Mouse (Mus musculus) myocyte (in vitro differentiated cells): ENCODE measurements at regions not wholly inside any gene's neighbourhood (a gene's known extent, or its start where the extent isn't known, plus 50 kb on each side); places are given as distances from the start of the nearest gene placed in this dataset.

Experiments used
- H3K27me3 ChIP-seq: one replicate; pipeline ENCODE4 v1.6.1; 2011; ENCODE audit not compliant: control insufficient read depth, insufficient read depth, insufficient read length
- H3K36me3 ChIP-seq: one replicate; pipeline ENCODE4 v1.6.1; 2011; ENCODE audit not compliant: control insufficient read depth, insufficient read depth
- H3K4me2 ChIP-seq: one replicate; pipeline ENCODE4 v1.6.1; 2011; ENCODE audit warnings: low read depth, control low read depth
- H3K4me3 ChIP-seq: one replicate; pipeline ENCODE4 v1.5.1; 2011; ENCODE audit warnings: mild to moderate bottlenecking, control low read depth, moderate library complexity
- H3K79me2 ChIP-seq: one replicate; pipeline ENCODE4 v1.6.1; 2011; ENCODE audit not compliant: control insufficient read depth, insufficient read depth
- H3ac ChIP-seq: one replicate; pipeline ENCODE4 v1.6.1; 2011; ENCODE audit not compliant: control insufficient read depth, insufficient read length
- CEBPB ChIP-seq: IDR thresholded peaks from 2 replicates; pipeline ENCODE4 v1.6.1; 2011; ENCODE audit warnings: mild to moderate bottlenecking, moderate library complexity; ENCODE audit not compliant: poor library complexity, insufficient read depth, severe bottlenecking
- E2F4 ChIP-seq: IDR thresholded peaks from one replicate; pipeline ENCODE4 v1.6.1; 2011; ENCODE audit warnings: mild to moderate bottlenecking, control low read depth, moderate library complexity; ENCODE audit not compliant: insufficient read depth
- MAX ChIP-seq: IDR thresholded peaks from one replicate; pipeline ENCODE4 v1.6.1; 2011; ENCODE audit warnings: low read depth, mild to moderate bottlenecking, control low read depth
- MYOD1 ChIP-seq, 3 experiments: IDR thresholded peaks; one replicate each; pipeline ENCODE4 v1.6.1; 2011; ENCODE audit warnings: control low read depth in 2 of 3, low read depth in 2 of 3, mild to moderate bottlenecking in 2 of 3, moderate library complexity in 1 of 3; ENCODE audit not compliant: insufficient read length in 2 of 3, control insufficient read depth in 1 of 3
- MYOG ChIP-seq, 3 experiments: IDR thresholded peaks; one replicate each; pipeline ENCODE4 v1.6.1; 2011; ENCODE audit warnings: control low read depth in 2 of 3, low read depth in 2 of 3, mild to moderate bottlenecking in 2 of 3; ENCODE audit not compliant: insufficient read length in 2 of 3, control insufficient read depth in 1 of 3, insufficient read depth in 1 of 3
- POLR2A ChIP-seq: IDR thresholded peaks from one replicate; pipeline ENCODE4 v1.6.1; 2011; ENCODE audit warnings: low read depth, mild to moderate bottlenecking, control low read depth, moderate library complexity; ENCODE audit not compliant: insufficient read length
- POLR2AphosphoS2 ChIP-seq: IDR thresholded peaks from one replicate; pipeline ENCODE4 v1.6.1; 2011; ENCODE audit warnings: low read depth, control low read depth; ENCODE audit not compliant: insufficient read length
- REST ChIP-seq: IDR thresholded peaks from one replicate; pipeline ENCODE4 v1.6.1; 2011; ENCODE audit warnings: mild to moderate bottlenecking, control low read depth, moderate library complexity; ENCODE audit not compliant: insufficient read depth, insufficient read length
- SRF ChIP-seq: IDR thresholded peaks from one replicate; pipeline ENCODE4 v1.6.1; 2011; ENCODE audit warnings: low read depth; ENCODE audit not compliant: control insufficient read depth, insufficient read length
- TCF12 ChIP-seq: IDR thresholded peaks from one replicate; pipeline ENCODE4 v1.6.1; 2011; ENCODE audit warnings: mild to moderate bottlenecking, control low read depth; ENCODE audit not compliant: poor library complexity, insufficient read depth, severe bottlenecking
- TCF3 ChIP-seq: IDR thresholded peaks from one replicate; pipeline ENCODE4 v1.6.1; 2011; ENCODE audit warnings: low read depth, control low read depth; ENCODE audit not compliant: insufficient read length
- USF1 ChIP-seq: IDR thresholded peaks from one replicate; pipeline ENCODE4 v1.6.1; 2011; ENCODE audit warnings: low read depth, mild to moderate bottlenecking, control low read depth, moderate library complexity

DNA sequence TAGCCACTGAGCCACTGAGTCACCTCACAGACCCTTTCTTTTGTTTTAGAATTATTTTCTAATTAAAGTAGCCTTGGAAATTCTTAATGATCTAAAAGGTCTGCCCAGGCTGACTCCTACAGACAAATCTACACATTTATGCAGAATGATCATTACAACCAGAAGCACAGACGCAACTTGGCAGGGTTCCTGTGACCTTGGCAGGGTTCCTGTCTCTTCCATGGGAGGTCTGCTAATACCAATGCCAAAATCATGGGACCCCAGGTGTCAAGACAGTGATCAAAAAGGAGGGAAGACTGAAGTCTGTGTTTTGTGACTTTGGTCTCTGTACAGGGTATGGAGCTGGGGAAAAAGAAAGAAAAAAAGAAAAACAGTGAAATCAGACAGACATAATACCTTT, 168.7 kb upstream of the Veph1 start:
- no peaks in the 10 kb centered on the region for H3K27me3 ChIP-seq
- H3K4me2 ChIP-seq: no peak overlapping the region
- no peaks in the 10 kb centered on the region for H3K79me2 ChIP-seq
- no peak overlapping the region for H3ac ChIP-seq
- no peaks in the 10 kb centered on the region for H3K36me3 ChIP-seq
- TF ChIP-seq POLR2A (no peak), SRF (no peak), TCF3 (no peak), TCF12 (no peak), MAX (no peak), MYOD1 (IDR thresholded peaks at IDR 0.05; ENCODE audit: control insufficient read depth in 1 of 3, insufficient read length in 2 of 3, low read depth in 2 of 3) (no peak), POLR2AphosphoS2 (no peak), E2F4 (no peak)
- H3K4me3 ChIP-seq: no peak overlapping the region

DNA sequence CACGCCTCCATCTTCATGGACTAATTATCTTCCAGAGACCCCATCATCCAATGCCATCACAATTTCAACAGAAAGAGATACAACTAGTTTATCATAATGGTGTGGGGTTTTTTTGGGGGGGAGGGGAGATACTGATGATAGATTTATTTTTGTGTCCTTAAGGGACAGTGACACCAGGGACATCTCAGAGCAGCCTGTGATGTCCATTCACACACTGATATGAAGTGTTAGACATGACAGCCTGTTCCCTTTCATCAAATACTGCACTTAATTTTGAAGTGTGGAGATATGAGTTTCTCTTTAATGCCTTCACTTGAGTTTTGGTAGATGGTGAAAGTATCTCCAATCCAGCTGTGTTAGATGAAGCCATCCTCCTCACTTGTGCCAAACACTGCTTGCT, 165.7 kb upstream of the Veph1 start:
- Histone ChIP-seq H3K4me3 (no peak overlapping the region), H3K4me2 (no peak overlapping the region), H3ac (no peak overlapping the region), H3K36me3 (no peaks in the 10 kb centered on the region), H3K27me3 (no peaks in the 10 kb centered on the region), H3K79me2 (no peaks in the 10 kb centered on the region)
- TF ChIP-seq POLR2AphosphoS2 (no peak), POLR2A (no peak), CEBPB (no peak), REST (no peak), MYOD1 (IDR thresholded peaks at IDR 0.05; ENCODE audit: control insufficient read depth in 1 of 3, insufficient read length in 2 of 3, low read depth in 2 of 3) (no peak), TCF12 (no peak), SRF (no peak), MAX (no peak), TCF3 (no peak)

DNA sequence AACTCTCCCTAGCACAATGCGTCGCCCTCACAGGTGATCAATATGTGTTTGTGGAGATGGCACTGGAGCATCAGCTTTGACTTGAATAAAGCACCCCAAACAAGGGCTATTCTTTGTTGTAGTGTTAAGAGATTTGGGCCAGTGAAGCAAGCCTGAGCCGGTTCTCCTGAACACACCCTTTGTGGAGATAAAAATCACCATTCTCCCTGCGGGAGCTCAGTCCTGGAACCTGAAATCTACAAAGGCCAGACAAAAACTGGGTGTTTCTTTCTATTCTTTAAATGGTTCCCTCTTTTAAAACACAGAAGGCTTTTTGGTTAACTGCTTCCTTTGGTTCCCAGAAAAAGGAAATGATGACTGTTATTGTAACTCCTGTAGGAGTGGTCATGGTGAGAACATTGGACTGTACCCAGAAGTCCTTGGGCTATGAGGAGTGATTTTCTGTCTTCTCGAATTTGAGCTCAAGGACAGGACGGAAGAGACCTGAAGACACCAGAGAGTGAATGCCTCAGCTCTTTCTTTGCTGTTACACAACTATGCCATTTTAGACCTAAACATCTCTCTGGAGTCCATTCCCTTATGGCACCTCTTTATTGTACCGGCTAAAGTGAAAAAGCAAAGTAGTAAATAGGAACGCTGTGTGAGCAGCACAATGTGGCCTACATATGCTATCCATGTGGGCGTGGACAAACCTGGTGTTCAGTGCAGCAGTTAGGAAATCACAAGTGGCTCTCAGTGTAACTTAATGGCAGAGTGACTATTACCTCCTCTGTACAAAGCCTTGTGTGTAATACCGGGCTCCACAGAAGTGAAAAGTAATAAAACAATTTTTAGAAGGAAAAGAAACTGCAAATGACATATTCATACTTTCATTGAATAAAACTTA, 149.9 kb upstream of the Veph1 start:
- Histone ChIP-seq H3K4me2 (no peak overlapping the region), H3K36me3 (no peaks in the 10 kb centered on the region), H3ac (no peak overlapping the region), H3K27me3 (no peaks in the 10 kb centered on the region), H3K79me2 (no peaks in the 10 kb centered on the region), H3K4me3 (no peak overlapping the region)
- TF ChIP-seq POLR2AphosphoS2: no peak
- TF ChIP-seq TCF3: no peak
- TF ChIP-seq MAX: no peak
- no peak for TF ChIP-seq E2F4
- no peak for TF ChIP-seq MYOD1 (IDR thresholded peaks at IDR 0.05; ENCODE audit: control insufficient read depth in 1 of 3, insufficient read length in 2 of 3, low read depth in 2 of 3)
- TF ChIP-seq REST: no peak
- no peak for TF ChIP-seq CEBPB
- TF ChIP-seq POLR2A: no peak
- TF ChIP-seq MYOG (IDR thresholded peaks at IDR 0.05; ENCODE audit: control insufficient read depth in 1 of 3, insufficient read depth in 1 of 3, insufficient read length in 2 of 3, low read depth in 2 of 3): no peak
- TF ChIP-seq SRF: no peak
- no peak for TF ChIP-seq TCF12
- no peak for TF ChIP-seq USF1

DNA sequence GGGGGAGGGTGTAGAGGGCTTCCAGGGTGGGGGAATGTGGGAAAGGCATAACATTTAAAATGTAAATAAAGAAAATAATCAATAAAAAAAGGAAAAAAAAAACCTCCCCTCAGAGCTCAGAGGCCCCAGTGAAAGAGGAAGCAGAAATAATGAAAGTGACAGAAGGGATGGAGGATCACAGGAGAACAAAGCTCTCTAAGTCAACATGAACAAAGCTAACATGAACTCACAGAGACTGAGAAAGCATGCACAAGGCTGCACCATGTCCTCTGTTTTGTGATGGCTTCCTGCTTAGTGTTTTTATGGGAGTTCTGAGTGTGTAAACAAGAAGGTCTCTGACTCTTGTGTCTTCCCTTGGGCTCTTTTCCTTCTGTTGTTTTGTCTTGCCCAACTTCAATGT, 136.6 kb upstream of the Veph1 start:
- H3K4me3 ChIP-seq: no peak overlapping the region
- no peaks in the 10 kb centered on the region for H3K79me2 ChIP-seq
- H3K27me3 ChIP-seq: no peaks in the 10 kb centered on the region
- TF ChIP-seq TCF12: no peak
- H3K36me3 ChIP-seq: no peaks in the 10 kb centered on the region
- H3K4me2 ChIP-seq: no peak overlapping the region
- no peak overlapping the region for H3ac ChIP-seq

DNA sequence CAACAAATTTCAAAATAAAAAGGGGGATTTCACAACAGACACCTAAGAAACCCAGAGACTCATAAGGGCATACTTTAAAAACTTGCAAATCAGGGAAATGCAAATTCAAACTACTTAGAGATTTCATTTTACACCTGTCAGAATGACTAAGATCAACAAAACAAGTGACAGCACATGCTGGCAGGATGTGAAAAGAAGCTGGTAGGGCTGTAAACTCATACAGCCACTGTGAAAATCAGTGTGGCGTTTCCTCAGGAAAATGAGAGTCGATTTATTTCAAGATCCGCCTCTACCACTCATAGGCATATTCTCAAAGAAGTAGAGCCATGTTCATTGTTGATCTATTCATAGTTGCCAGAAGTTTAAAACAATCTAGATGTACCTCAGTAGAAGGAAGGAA, 133.6 kb upstream of the Veph1 start:
- Histone ChIP-seq H3K27me3 (no peaks in the 10 kb centered on the region), H3ac (no peak overlapping the region), H3K36me3 (no peaks in the 10 kb centered on the region), H3K4me2 (no peak overlapping the region), H3K4me3 (no peak overlapping the region), H3K79me2 (no peaks in the 10 kb centered on the region)
- TF ChIP-seq MYOG (IDR thresholded peaks at IDR 0.05; ENCODE audit: control insufficient read depth in 1 of 3, insufficient read depth in 1 of 3, insufficient read length in 2 of 3, low read depth in 2 of 3) (no peak), REST (no peak), TCF3 (no peak), POLR2AphosphoS2 (no peak), POLR2A (no peak), TCF12 (no peak), MAX (no peak), E2F4 (no peak)
